Mouse (Mus musculus): ENCODE measurements at regions not wholly inside any gene's neighbourhood (a gene's known extent, or its start where the extent isn't known, plus 50 kb on each side); places are given as distances from the start of the nearest gene placed in this dataset.

GRCm38 (mm10) chr1:186379938-186380847 lies 263.1 kb upstream of the Lyplal1 start:
- no peak for DNase-seq (ENCODE audit: low spot score)

DNA sequence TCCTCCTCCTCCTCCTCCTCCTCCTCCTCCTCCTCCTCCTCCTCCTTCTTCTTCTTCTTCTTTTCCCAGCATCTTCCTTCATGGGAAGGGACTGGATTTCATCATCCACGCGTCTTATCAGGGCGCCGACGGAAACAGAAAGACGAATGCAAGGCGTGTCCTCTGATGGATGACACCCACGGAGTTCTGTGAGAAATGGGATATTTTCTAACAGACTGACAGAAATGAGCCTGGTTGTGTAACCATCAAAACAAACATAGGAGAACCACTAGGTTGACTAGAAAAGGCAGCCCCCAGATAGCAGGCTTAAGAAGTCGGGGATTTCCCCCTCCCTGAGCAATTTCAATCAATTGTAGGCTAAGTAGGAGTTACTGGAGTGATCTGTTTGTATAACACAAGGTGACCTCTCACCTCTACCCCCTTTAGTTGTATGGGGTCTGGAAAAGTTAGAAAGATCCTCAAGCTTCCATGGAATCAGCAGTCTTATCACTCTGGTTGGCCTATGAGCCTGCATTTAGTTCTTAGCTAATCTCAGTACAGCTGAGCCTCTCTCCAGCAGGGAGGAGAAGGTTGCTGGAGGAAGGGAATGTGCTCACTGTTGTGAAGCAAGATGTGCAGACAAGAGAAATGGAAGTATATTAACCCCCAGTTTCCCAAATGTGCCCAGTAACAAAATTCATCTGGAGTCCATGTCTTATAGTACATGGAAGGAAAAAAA lies 260.0 kb upstream of the Lyplal1 start:
- no peak for DNase-seq (ENCODE audit: low spot score)

DNA sequence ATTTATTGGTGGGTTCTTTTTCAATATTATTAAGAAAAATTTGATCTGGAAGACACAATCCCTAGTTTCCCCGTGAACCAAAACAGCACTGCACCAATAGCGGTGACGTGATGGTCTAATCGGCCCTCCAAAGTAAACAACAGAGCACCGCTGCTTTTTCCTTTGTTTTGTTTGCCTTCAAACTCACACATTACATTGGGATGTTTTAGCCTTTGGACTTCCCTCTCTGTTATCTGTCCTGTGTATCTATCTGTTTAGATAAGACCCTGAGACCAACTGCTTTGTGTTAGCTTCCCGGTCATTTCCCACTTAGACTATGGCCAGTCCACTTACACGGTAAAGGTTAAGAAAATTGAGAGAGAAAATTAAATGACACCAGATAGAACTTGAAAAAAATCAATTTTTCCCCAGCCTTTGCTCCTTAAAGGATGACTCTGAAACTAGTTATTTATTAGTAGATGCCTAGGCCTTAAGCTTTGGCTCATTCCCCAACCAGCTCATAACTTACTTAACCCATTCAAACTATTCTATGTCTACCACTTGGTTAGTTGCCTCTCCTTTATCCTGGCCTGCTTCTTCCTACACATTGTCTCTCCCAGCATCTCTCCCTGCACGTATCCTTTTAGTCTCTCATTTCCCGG lies 257.0 kb upstream of the Lyplal1 start:
- no peak for DNase-seq (ENCODE audit: low spot score)

GRCm38 (mm10) chr1:186373386-186373785 lies 256.3 kb upstream of the Lyplal1 start:
- no peak for DNase-seq (ENCODE audit: low spot score)

- no peak for DNase-seq (ENCODE audit: low spot score)
Observed at GRCm38 (mm10) chr1:186372770-186373353, 255.8 kb upstream of the Lyplal1 start.

GRCm38 (mm10) chr1:186363356-186363755 lies 246.2 kb upstream of the Lyplal1 start:
- DNase-seq (ENCODE audit: low spot score): no peak

GRCm38 (mm10) chr1:186358011-186358670 lies 241.0 kb upstream of the Lyplal1 start:
- peak; percentile 51 for DNase-seq (ENCODE audit: low spot score)

GRCm38 (mm10) chr1:186354742-186355141 lies 237.6 kb upstream of the Lyplal1 start:
- no peak for DNase-seq (ENCODE audit: low spot score)

- DNase-seq (ENCODE audit: low spot score): no peak
Observed at GRCm38 (mm10) chr1:186354072-186354471, 237.0 kb upstream of the Lyplal1 start.

GRCm38 (mm10) chr1:186350381-186350780 lies 233.3 kb upstream of the Lyplal1 start:
- DNase-seq (ENCODE audit: low spot score): peak; percentile 15

- DNase-seq (ENCODE audit: low spot score): no peak
Observed at GRCm38 (mm10) chr1:186349966-186350365, 232.9 kb upstream of the Lyplal1 start.

DNA sequence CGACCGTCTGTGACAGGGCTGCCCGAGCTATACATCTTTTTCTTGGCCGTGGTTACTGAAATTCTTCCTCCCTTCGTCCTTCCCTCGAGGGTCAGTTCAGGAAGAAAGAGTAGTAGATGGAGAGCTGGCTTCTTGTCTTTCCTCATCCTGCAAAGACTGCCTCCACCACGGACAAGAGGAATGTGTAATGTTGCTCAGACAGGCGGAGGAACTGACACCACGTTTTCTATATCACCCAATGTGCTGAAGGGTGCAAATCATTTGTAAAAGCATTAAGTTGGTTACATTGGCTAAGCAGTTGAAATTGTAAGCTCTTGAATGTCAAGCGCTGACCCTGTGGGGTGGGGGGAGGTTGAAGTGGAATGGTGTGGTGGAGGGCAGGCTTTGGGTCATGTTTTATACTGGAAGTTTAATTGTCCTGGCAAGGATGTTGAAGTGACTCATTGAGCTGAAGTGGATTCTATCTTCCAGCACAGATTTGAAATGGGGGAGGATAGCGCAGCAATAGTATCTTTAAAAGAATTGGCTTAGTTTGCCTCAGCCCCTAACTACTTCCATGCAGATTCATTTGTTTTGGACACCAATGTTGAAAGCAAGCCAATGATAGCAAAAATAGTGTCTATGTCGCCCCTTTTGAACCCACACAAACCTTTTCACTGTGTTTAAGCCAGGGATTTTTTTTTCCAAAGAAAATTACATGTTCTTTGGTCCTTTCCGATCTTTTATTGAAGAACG lies 230.5 kb upstream of the Lyplal1 start:
- DNase-seq (ENCODE audit: low spot score): peak; percentile 9

- DNase-seq (ENCODE audit: low spot score): no peak
Observed at GRCm38 (mm10) chr1:186345449-186345848, 228.3 kb upstream of the Lyplal1 start.

DNA sequence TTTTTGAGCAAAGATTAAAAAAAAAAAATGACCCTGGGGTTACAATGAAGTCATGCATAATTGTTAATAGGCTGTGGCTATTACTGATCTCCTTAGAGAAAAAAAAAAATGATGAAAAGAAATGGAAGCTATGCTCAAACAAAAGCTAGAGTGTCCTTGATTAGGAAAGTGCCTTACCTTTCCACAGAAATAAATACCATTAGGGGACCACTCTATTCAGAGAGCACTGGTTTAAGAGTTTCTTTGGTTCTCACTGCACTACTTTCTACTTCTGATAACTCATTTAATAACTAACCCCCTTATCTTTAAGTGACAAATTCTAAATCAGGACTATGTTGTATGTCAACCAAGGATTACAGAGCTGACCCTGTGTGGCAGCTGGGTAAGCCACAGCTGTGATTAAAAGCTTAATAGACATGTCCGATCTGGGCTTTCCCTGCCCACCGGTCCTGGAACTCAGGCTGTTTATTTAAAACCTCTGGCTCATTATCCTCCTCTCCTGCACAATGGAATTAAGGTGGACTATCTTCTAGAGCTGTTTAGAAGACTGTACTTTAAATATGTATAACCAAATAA lies 225.9 kb upstream of the Lyplal1 start:
- DNase-seq (ENCODE audit: low spot score): no peak

GRCm38 (mm10) chr1:186342391-186342790 lies 225.3 kb upstream of the Lyplal1 start:
- no peak for DNase-seq (ENCODE audit: low spot score)

DNA sequence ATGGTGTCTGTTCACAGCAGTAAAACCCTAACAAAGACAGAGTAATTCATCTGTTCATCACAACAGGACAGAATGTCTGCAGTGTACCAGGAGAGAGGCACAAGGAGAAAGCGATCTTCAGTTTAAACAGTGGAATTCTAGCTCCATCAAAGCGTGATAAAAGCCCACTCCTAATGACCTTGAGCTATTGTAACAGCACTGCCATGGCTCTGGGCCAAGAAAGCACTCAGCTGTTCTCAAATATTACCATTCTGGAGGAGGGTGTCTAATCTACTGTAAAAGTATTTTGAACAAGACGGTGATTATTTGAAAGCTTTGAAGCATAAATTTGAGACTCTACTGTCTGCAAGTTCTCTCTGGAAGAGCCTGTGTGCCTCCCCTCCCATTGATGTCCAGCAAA lies 224.8 kb upstream of the Lyplal1 start:
- DNase-seq (ENCODE audit: low spot score): no peak

DNA sequence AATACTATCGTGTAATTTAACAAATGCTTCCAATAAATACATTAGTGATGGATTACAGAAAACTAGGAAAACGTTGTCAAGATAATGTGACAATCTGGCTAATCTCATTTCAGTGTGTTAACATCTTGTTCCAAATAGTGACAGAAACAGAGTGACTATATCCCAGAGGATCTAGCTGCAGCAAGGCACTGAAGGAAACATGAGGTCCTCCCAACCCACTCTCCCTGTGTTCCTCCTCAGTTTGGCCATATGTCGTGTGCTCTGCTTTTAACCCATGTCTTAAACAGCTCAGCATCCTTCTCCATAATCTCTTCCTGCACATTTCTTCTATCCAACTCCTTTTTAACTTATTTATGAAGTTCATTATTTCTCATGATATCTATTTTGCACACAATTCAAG lies 223.6 kb upstream of the Lyplal1 start:
- no peak for DNase-seq (ENCODE audit: low spot score)

GRCm38 (mm10) chr1:186317285-186317684 lies 200.2 kb upstream of the Lyplal1 start:
- DNase-seq (ENCODE audit: low spot score): no peak

GRCm38 (mm10) chr1:186314180-186314579 lies 197.1 kb upstream of the Lyplal1 start:
- no peak for DNase-seq (ENCODE audit: low spot score)

- DNase-seq (ENCODE audit: low spot score): no peak
Observed at GRCm38 (mm10) chr1:186312698-186313097, 195.6 kb upstream of the Lyplal1 start.
